Mouse (Mus musculus) left cerebral cortex, adult 18-20 months (tissue): ENCODE data around the gene Vmn1r157. TPM values are rescaled to one million over a fixed set of nuclear protein-coding genes. Genes with fewer than 3 reads are reported as not detected.
"Not testable (repeated sequence)": the region's sequence is repeated elsewhere in the genome, so short reads cannot be mapped to it uniquely, and the experiment has no call there.

Source experiments
- DNase-seq, 2 experiments: peaks; one replicate each; pipeline ENCODE4 v3.0.0; 2021 to 2022; ENCODE audit warnings: low spot score in 2 of 2, mixed read lengths in 1 of 2
- long read RNA-seq, 2 experiments: library from polyadenylated mRNA; stranded (forward); transcript quantifications; one replicate each; pipeline ENCODE4 v2.0.0; 2021
- total RNA-seq, 2 experiments: library from RNA; stranded (reverse); gene quantifications; 2 replicates each; pipeline ENCODE4 v1.2.3; 2021

The Vmn1r157 gene
- not detected for total RNA-seq
- long read RNA-seq, experiment 1: 0 reads
- long read RNA-seq, experiment 2: 0 reads

GRCm38 (mm10) chr7:22761397-22761796 is at the start of gene Vmn1r157:
Vmn1r157 (plus strand) TSS chr7:22761697.
- DNase-seq: not testable (repeated sequence)

- not testable (repeated sequence) for DNase-seq
These were observed 41.9 kb upstream of the Vmn1r157 start, which contains the start of gene Gm4567 for GRCm38 (mm10) chr7:22719610-22720009. Gm4567 (minus strand) TSS chr7:22719710.

GRCm38 (mm10) chr7:22775981-22776380 is 14.5 kb downstream of the Vmn1r157 start:
- DNase-seq: not testable (repeated sequence)

- DNase-seq: not testable (repeated sequence)
These were observed 29.2 kb downstream of the Vmn1r157 start, which contains the start of gene Vmn1r158 for GRCm38 (mm10) chr7:22790682-22791081. Vmn1r158 (minus strand) TSS chr7:22790782.

Other genes starting within 250 kb of the Vmn1r157 start
- gene Vmn1r152, start 238.7 kb upstream of the Vmn1r157 start, total RNA-seq: not detected
- gene Gm8677, start 226.8 kb upstream of the Vmn1r157 start, total RNA-seq: not detected
- not detected for gene Gm4201, start 196.4 kb upstream of the Vmn1r157 start, total RNA-seq
- not detected for gene Gm4565, start 173.6 kb upstream of the Vmn1r157 start, total RNA-seq
- gene Vmn1r155, start 103.7 kb upstream of the Vmn1r157 start, total RNA-seq: not detected
- gene Gm8693, start 69.4 kb upstream of the Vmn1r157 start, total RNA-seq: not detected
- gene Gm4567, start 42.0 kb upstream of the Vmn1r157 start, total RNA-seq: not detected
- not detected for gene Vmn1r158, start 29.1 kb downstream of the Vmn1r157 start, total RNA-seq
- gene Vmn1r159, start 81.9 kb downstream of the Vmn1r157 start, total RNA-seq: not detected
- not detected for gene Vmn1r160, start 109.5 kb downstream of the Vmn1r157 start, total RNA-seq
- gene Gm4214, start 223.0 kb downstream of the Vmn1r157 start, total RNA-seq: not detected